Mouse (Mus musculus): ENCODE measurements around the gene Ppp6r3. TPM values are rescaled to one million over a fixed set of nuclear protein-coding genes. Genes with fewer than 3 reads are reported as not detected.

Gene Ppp6r3
- total and polyA plus RNA-seq, 3 experiments: 84.7 to 115 (median 105) TPM

DNA sequence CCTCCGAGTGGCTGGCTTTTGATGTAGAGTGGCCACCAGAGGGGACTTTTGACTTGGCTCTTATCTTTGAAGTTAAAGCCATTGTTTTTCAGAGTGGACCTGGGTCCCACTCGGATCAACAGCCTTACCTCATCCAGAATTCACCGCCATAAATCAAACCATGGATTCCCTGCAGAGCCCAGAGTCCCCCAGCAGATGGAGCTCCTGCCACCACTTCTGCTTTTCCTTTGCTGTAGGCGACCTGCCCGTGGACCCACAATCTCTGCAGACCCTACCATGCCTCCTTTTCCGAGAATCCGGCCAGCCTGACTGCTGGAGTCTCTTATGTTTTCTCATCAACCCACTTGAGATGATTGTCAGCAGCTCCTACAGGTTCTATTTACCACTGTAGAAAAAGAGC is 5.8 kb upstream of the Ppp6r3 start:
- H3K27me3 ChIP-seq (ENCODE audit: insufficient read depth, low read length): peaks cover 19% of the 10 kb centered on the region
- H3K4me3 ChIP-seq (ENCODE audit: low read depth, low read length): no peak overlapping the region
- no peaks in the 10 kb centered on the region; the same call in 1 of the 2 replicates for H3K9me3 ChIP-seq (replicated peaks)
- ATAC-seq (ENCODE audit: extremely low read depth, insufficient number of reproducible peaks, low FRiP score, poor library complexity, severe bottlenecking) (no peak), DNase-seq (ENCODE audit: low spot score) (no peak)
- H3K4me1 ChIP-seq (ENCODE audit: insufficient read depth, low read depth, low read length): peaks cover 20% of the 10 kb centered on the region
- H3K36me3 ChIP-seq (replicated peaks): no peaks in the 10 kb centered on the region
- TF ChIP-seq CTCF (IDR thresholded peaks at IDR 0.05; ENCODE audit: low read depth, low read length) (peak; percentile 29; the same call in 1 of the 2 replicates), GATA1 (IDR thresholded peaks at IDR 0.05; ENCODE audit: borderline replicate concordance, low read length) (no peak)

GRCm38 (mm10) chr19:3577911-3578290 is 2.4 kb upstream of the Ppp6r3 start:
- no peak for ATAC-seq (ENCODE audit: extremely low read depth, insufficient number of reproducible peaks, low FRiP score, poor library complexity, severe bottlenecking)
- H3K4me3 ChIP-seq (ENCODE audit: low read depth, low read length): no peak overlapping the region
- no peak for TF ChIP-seq TAL1 (conservative IDR thresholded peaks at IDR 0.05; ENCODE audit: low read depth, low read length)
- TF ChIP-seq GATA1 (IDR thresholded peaks at IDR 0.05; ENCODE audit: borderline replicate concordance, low read length): no peak
- no peak for TF ChIP-seq POLR2AphosphoS5 (IDR thresholded peaks at IDR 0.05; ENCODE audit: insufficient replicate concordance, low read depth, low read length)
- no peak for TF ChIP-seq CTCF (IDR thresholded peaks at IDR 0.05; ENCODE audit: low read depth, low read length)
- TF ChIP-seq GATA2 (IDR thresholded peaks at IDR 0.05; ENCODE audit: borderline replicate concordance, low read depth, low read length): no peak
- H3K27me3 ChIP-seq (ENCODE audit: insufficient read depth, low read length): peaks cover 9% of the 10 kb centered on the region; the same call in 1 of the 2 replicates
- H3K9me3 ChIP-seq (replicated peaks): no peaks in the 10 kb centered on the region; the same call in 1 of the 2 replicates
- peaks cover 37% of the 10 kb centered on the region for H3K4me1 ChIP-seq (ENCODE audit: insufficient read depth, low read depth, low read length)
- DNase-seq (ENCODE audit: low spot score): no peak
- peaks cover 2% of the 10 kb centered on the region for H3K36me3 ChIP-seq (replicated peaks)

DNA sequence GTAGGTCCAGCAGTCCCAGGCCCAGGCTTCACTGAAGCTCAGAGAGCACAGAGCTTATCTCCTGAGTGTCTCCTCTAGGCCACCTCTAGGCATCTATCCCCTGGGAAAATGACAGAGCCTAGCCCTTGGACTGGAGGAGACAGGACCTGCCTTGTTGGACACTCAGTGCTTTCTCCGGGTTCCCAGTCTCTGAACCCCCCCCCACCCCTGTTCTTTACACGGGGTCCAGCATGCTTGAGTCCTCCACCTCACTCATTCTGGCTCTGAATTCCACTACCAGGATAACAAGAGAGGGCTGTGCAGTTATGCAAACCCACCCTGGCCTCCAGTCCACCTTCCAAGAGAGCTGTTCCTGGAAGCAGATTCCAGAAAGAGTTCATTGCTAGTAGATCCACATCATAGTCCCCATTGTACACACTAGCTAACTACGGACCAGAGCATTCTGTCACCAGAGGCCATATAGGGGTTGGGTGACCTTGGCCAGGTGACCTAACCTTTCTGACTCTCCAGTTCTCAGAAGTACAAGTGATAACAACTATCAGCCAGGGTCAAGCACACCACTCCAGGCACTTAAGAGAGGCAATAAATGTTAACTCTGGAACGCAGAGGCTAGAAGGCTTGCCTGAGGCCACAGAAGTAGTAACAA is 1.8 kb upstream of the Ppp6r3 start:
- DNase-seq (ENCODE audit: low spot score): no peak
- no peak for TF ChIP-seq GATA2 (IDR thresholded peaks at IDR 0.05; ENCODE audit: borderline replicate concordance, low read depth, low read length)
- TF ChIP-seq POLR2AphosphoS5 (IDR thresholded peaks at IDR 0.05; ENCODE audit: insufficient replicate concordance, low read depth, low read length): no peak
- no peak for TF ChIP-seq CTCF (IDR thresholded peaks at IDR 0.05; ENCODE audit: low read depth, low read length)
- no peak for TF ChIP-seq TAL1 (conservative IDR thresholded peaks at IDR 0.05; ENCODE audit: low read depth, low read length)
- no peak for TF ChIP-seq GATA1 (IDR thresholded peaks at IDR 0.05; ENCODE audit: borderline replicate concordance, low read length)
- Histone ChIP-seq H3K36me3 (replicated peaks) (peaks cover 3% of the 10 kb centered on the region), H3K27me3 (ENCODE audit: insufficient read depth, low read length) (peaks cover 6% of the 10 kb centered on the region; the same call in 1 of the 2 replicates), H3K4me3 (ENCODE audit: low read depth, low read length) (no peak overlapping the region; the same call in 1 of the 2 replicates), H3K4me1 (ENCODE audit: insufficient read depth, low read depth, low read length) (peaks cover 38% of the 10 kb centered on the region), H3K9me3 (replicated peaks) (no peaks in the 10 kb centered on the region; the same call in 1 of the 2 replicates)
- ATAC-seq (ENCODE audit: extremely low read depth, insufficient number of reproducible peaks, low FRiP score, poor library complexity, severe bottlenecking): no peak

DNA sequence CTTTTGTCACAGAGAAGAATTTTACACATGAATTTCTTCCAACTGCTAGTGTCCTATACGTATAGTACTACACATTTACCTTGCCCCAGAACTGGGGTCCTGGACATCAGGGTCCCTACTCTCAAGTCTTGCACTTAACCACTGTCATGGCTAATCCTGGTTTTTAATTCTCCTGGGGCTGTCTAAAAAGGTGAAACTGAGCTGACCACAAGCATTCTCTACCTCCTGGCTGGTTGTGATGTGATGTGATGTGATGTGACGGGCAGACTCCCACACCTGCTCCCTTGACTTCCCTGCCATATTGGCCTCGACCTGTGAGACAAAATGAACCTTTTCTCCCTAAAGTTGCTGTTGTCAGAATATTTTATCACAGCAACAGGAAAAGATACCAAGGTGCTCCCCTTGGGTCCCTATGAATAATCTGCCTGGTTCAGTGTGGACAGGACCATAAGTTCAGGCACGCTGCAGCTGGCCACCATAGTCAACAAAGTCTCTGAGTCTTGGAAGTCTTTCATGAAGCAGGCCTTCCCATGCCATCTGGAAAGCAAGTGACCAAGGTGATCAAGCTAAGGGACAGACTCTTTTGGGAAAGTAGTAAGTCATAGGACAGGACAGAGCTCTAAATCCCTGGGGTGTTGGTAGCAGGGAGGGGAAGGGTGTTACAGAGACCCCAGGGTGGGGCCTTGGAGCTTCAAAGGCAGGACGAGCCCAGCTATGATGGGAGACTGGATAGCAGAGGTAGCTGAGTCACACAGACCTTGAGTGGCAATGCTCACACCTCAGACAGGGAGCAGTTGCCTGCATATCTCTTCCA is 1.1 kb upstream of the Ppp6r3 start:
- DNase-seq (ENCODE audit: low spot score) (no peak), ATAC-seq (ENCODE audit: extremely low read depth, insufficient number of reproducible peaks, low FRiP score, poor library complexity, severe bottlenecking) (no peak)
- H3K4me3 ChIP-seq (ENCODE audit: low read depth, low read length): peak overlapping the region; percentile 88; the same call in 1 of the 2 replicates
- peaks cover 38% of the 10 kb centered on the region for H3K4me1 ChIP-seq (ENCODE audit: insufficient read depth, low read depth, low read length)
- peaks cover 6% of the 10 kb centered on the region; the same call in 1 of the 2 replicates for H3K27me3 ChIP-seq (ENCODE audit: insufficient read depth, low read length)
- no peaks in the 10 kb centered on the region; the same call in 1 of the 2 replicates for H3K9me3 ChIP-seq (replicated peaks)
- H3K36me3 ChIP-seq (replicated peaks): peaks cover 5% of the 10 kb centered on the region
- TF ChIP-seq POLR2AphosphoS5 (IDR thresholded peaks at IDR 0.05; ENCODE audit: insufficient replicate concordance, low read depth, low read length) (no peak), GATA1 (IDR thresholded peaks at IDR 0.05; ENCODE audit: borderline replicate concordance, low read length) (no peak)

DNA sequence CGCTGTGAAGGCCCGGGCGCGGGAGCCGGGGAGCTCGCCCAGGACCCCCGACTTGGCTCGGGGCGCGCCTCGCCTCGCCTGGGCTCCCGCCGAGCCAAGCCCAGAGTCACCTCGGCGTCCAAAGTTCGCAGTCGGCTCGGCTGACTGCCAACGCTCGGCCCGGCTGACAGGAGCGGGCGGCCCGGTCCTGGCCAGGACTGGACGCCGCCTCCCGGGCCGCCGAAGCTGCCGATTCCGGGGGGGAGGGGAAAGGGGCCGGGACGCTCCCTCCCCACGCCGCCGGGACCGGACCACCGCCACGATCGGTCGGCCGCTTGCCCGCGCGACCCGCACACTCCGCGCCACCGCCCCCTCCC is 295 bp downstream of the Ppp6r3 start:
- Histone ChIP-seq H3K36me3 (replicated peaks) (peaks cover 12% of the 10 kb centered on the region), H3K4me3 (ENCODE audit: low read depth, low read length) (peak overlapping the region; percentile 88), H3K4me1 (ENCODE audit: insufficient read depth, low read depth, low read length) (peaks cover 45% of the 10 kb centered on the region), H3K27me3 (ENCODE audit: insufficient read depth, low read length) (peaks cover 3% of the 10 kb centered on the region; the same call in 1 of the 2 replicates), H3K9me3 (replicated peaks) (no peaks in the 10 kb centered on the region)
- DNase-seq (ENCODE audit: low spot score) (peak; percentile 49), ATAC-seq (ENCODE audit: extremely low read depth, insufficient number of reproducible peaks, low FRiP score, poor library complexity, severe bottlenecking) (no peak)
- no peak for TF ChIP-seq GATA1 (IDR thresholded peaks at IDR 0.05; ENCODE audit: borderline replicate concordance, low read length)
- no peak for TF ChIP-seq POLR2AphosphoS5 (IDR thresholded peaks at IDR 0.05; ENCODE audit: insufficient replicate concordance, low read depth, low read length)
- no peak for TF ChIP-seq CTCF (IDR thresholded peaks at IDR 0.05; ENCODE audit: low read depth, low read length)

GRCm38 (mm10) chr19:3574593-3575094 is 905 bp downstream of the Ppp6r3 start:
- TF ChIP-seq TAL1 (conservative IDR thresholded peaks at IDR 0.05; ENCODE audit: low read depth, low read length) (no peak), GATA1 (IDR thresholded peaks at IDR 0.05; ENCODE audit: borderline replicate concordance, low read length) (no peak), GATA2 (IDR thresholded peaks at IDR 0.05; ENCODE audit: borderline replicate concordance, low read depth, low read length) (no peak), CTCF (IDR thresholded peaks at IDR 0.05; ENCODE audit: low read depth, low read length) (no peak), POLR2AphosphoS5 (IDR thresholded peaks at IDR 0.05; ENCODE audit: insufficient replicate concordance, low read depth, low read length) (no peak)
- H3K4me3 ChIP-seq (ENCODE audit: low read depth, low read length): peak overlapping the region; percentile 88
- H3K9me3 ChIP-seq (replicated peaks): no peaks in the 10 kb centered on the region
- no peak for DNase-seq (ENCODE audit: low spot score)
- H3K4me1 ChIP-seq (ENCODE audit: insufficient read depth, low read depth, low read length): peaks cover 49% of the 10 kb centered on the region
- H3K36me3 ChIP-seq (replicated peaks): peaks cover 16% of the 10 kb centered on the region
- ATAC-seq (ENCODE audit: extremely low read depth, insufficient number of reproducible peaks, low FRiP score, poor library complexity, severe bottlenecking): no peak
- peaks cover under 1% of the 10 kb centered on the region; the same call in 1 of the 2 replicates for H3K27me3 ChIP-seq (ENCODE audit: insufficient read depth, low read length)

Measured in G1E (cell line).